Mouse (Mus musculus) MEL (cell line): ENCODE results near the gene Enoph1. TPM values are rescaled to one million over a fixed set of nuclear protein-coding genes. Genes with fewer than 3 reads are reported as not detected.

Experiments
- DNase-seq: peaks from one replicate; pipeline ENCODE4 v3.0.0; 2011; ENCODE audit warnings: low read depth, low spot score
- H3K27ac ChIP-seq: 2 replicates; pipeline ENCODE4 v1.5.1; 2012; ENCODE audit warnings: low read depth, mild to moderate bottlenecking, control low read depth, low read length, moderate library complexity; ENCODE audit not compliant: control insufficient read depth
- H3K27me3 ChIP-seq, 2 experiments: fragments of 150-350 bp in 1 of 2; sonication (generic) in 1 of 2; 2 replicates each; pipeline ENCODE4 v1.6.1; 2012; ENCODE audit warnings: low read length in 2 of 2, mild to moderate bottlenecking in 2 of 2, improper control_type of control experiment in 1 of 2, moderate library complexity in 1 of 2; ENCODE audit not compliant: insufficient read depth in 2 of 2, control insufficient read depth in 1 of 2
- H3K36me3 ChIP-seq, 2 experiments: 2 replicates each; pipeline ENCODE4 v1.6.1; 2012 to 2014; ENCODE audit warnings: low read length in 2 of 2, improper control_type of control experiment in 1 of 2, inconsistent platforms in 1 of 2, mild to moderate bottlenecking in 1 of 2; ENCODE audit not compliant: insufficient read depth in 2 of 2, control insufficient read depth in 1 of 2
- H3K4me1 ChIP-seq, 2 experiments: fragments of 150-350 bp in 1 of 2; sonication (generic) in 1 of 2; 2 replicates each; pipeline ENCODE4 v1.6.1; 2012; ENCODE audit warnings: low read length in 2 of 2, improper control_type of control experiment in 1 of 2, mild to moderate bottlenecking in 1 of 2; ENCODE audit not compliant: insufficient read depth in 2 of 2, control insufficient read depth in 1 of 2
- H3K4me3 ChIP-seq, 2 experiments: fragments of 150-350 bp in 1 of 2; sonication (generic) in 1 of 2; 2 replicates each; pipeline ENCODE4 v1.5.1; 2012; ENCODE audit warnings: low read depth in 2 of 2, low read length in 2 of 2, mild to moderate bottlenecking in 2 of 2, moderate library complexity in 2 of 2, control low read depth in 1 of 2, improper control_type of control experiment in 1 of 2; ENCODE audit not compliant: control insufficient read depth in 1 of 2, insufficient read depth in 1 of 2
- H3K79me2 ChIP-seq: 2 replicates; pipeline ENCODE4 v1.6.1; 2012; ENCODE audit warnings: mild to moderate bottlenecking, low read length, moderate library complexity; ENCODE audit not compliant: control insufficient read depth, poor library complexity, insufficient read depth
- H3K9ac ChIP-seq: 2 replicates; pipeline ENCODE4 v1.6.1; 2012; ENCODE audit warnings: low read depth, mild to moderate bottlenecking, control low read depth, low read length, moderate library complexity; ENCODE audit not compliant: control insufficient read depth, poor library complexity, severe bottlenecking
- H3K9me3 ChIP-seq: fragments of 150-350 bp; sonication (generic); replicated peaks from 2 replicates; pipeline ENCODE4 v1.6.1; 2012; ENCODE audit warnings: mild to moderate bottlenecking, low read length, improper control_type of control experiment, moderate library complexity; ENCODE audit not compliant: insufficient read depth
- CTCF ChIP-seq, 3 experiments: IDR thresholded peaks in 2 of 3; conservative IDR thresholded peaks in 1 of 3; 2 replicates each; pipeline ENCODE4 v1.5.1; 2011 to 2012; ENCODE audit warnings: low read length in 3 of 3, low read depth in 2 of 3, mild to moderate bottlenecking in 2 of 3, improper control_type of control experiment in 1 of 3, inconsistent platforms in 1 of 3, mixed read lengths in 1 of 3, moderate library complexity in 1 of 3; ENCODE audit not compliant: control insufficient read depth in 1 of 3, insufficient read depth in 1 of 3, poor library complexity in 1 of 3, severe bottlenecking in 1 of 3
- E2F4 ChIP-seq: IDR thresholded peaks from 2 replicates; pipeline ENCODE4 v1.6.1; 2011; ENCODE audit warnings: low read depth, low read length, improper control_type of control experiment, borderline replicate concordance
- ELF1 ChIP-seq: IDR thresholded peaks from 2 replicates; pipeline ENCODE4 v1.6.1; 2014; ENCODE audit warnings: low read depth, mild to moderate bottlenecking, inconsistent platforms, low read length, improper control_type of control experiment, moderate library complexity
- EP300 ChIP-seq, 2 experiments: IDR thresholded peaks; 2 replicates each; pipeline ENCODE4 v1.6.1; 2011; ENCODE audit warnings: improper control_type of control experiment in 2 of 2, low read length in 2 of 2, low read depth in 1 of 2, mild to moderate bottlenecking in 1 of 2
- HCFC1 ChIP-seq: IDR thresholded peaks from 2 replicates; pipeline ENCODE4 v1.6.1; 2012; ENCODE audit warnings: low read depth, mild to moderate bottlenecking, inconsistent platforms, low read length, improper control_type of control experiment, moderate library complexity
- JUND ChIP-seq: IDR thresholded peaks from 2 replicates; pipeline ENCODE4 v1.6.1; 2011; ENCODE audit warnings: low read depth, mild to moderate bottlenecking, improper control_type of control experiment, low read length
- MAX ChIP-seq: IDR thresholded peaks from 2 replicates; pipeline ENCODE4 v1.6.1; 2011; ENCODE audit warnings: low read length, improper control_type of control experiment
- MEF2A ChIP-seq: IDR thresholded peaks from 2 replicates; pipeline ENCODE4 v1.6.1; 2014; ENCODE audit warnings: low read depth, mild to moderate bottlenecking, inconsistent platforms, low read length, improper control_type of control experiment; ENCODE audit not compliant: poor library complexity, insufficient replicate concordance, severe bottlenecking; ENCODE audit errors: extremely low read depth
- MXI1 ChIP-seq: IDR thresholded peaks from 2 replicates; pipeline ENCODE4 v1.6.1; 2011; ENCODE audit warnings: mild to moderate bottlenecking, low read depth, low read length, improper control_type of control experiment
- MYB ChIP-seq: IDR thresholded peaks from 2 replicates; pipeline ENCODE4 v1.6.1; 2011; ENCODE audit warnings: mild to moderate bottlenecking, low read depth, low read length, improper control_type of control experiment
- NELFE ChIP-seq: IDR thresholded peaks from 2 replicates; pipeline ENCODE4 v1.6.1; 2011; ENCODE audit warnings: low read depth, low read length, improper control_type of control experiment
- POLR2AphosphoS2 ChIP-seq: IDR thresholded peaks from 2 replicates; pipeline ENCODE4 v1.6.1; 2011; ENCODE audit warnings: low read length, improper control_type of control experiment
- POLR2AphosphoS5 ChIP-seq: IDR thresholded peaks from 2 replicates; pipeline ENCODE4 v1.6.1; 2012; ENCODE audit warnings: low read depth, borderline replicate concordance, mild to moderate bottlenecking, inconsistent platforms, low read length, moderate library complexity, mixed read lengths
- RAD21 ChIP-seq: IDR thresholded peaks from 2 replicates; pipeline ENCODE4 v1.6.1; 2011; ENCODE audit warnings: mild to moderate bottlenecking, low read depth, low read length, improper control_type of control experiment
- RCOR1 ChIP-seq: IDR thresholded peaks from 2 replicates; pipeline ENCODE4 v1.6.1; 2012; ENCODE audit warnings: low read depth, mild to moderate bottlenecking, inconsistent platforms, low read length, improper control_type of control experiment
- TCF12 ChIP-seq: IDR thresholded peaks from 2 replicates; pipeline ENCODE4 v1.6.1; 2014; ENCODE audit warnings: low read depth, mild to moderate bottlenecking, inconsistent platforms, low read length, improper control_type of control experiment, moderate library complexity
- UBTF ChIP-seq: IDR thresholded peaks from 2 replicates; pipeline ENCODE4 v1.6.1; 2012; ENCODE audit warnings: low read depth, mild to moderate bottlenecking, inconsistent platforms, low read length, improper control_type of control experiment, moderate library complexity, borderline replicate concordance; ENCODE audit not compliant: insufficient read depth
- USF2 ChIP-seq, 2 experiments: IDR thresholded peaks; 2 replicates each; pipeline ENCODE4 v1.6.1; 2011 to 2012; ENCODE audit warnings: improper control_type of control experiment in 2 of 2, low read length in 2 of 2, borderline replicate concordance in 1 of 2, inconsistent platforms in 1 of 2, low read depth in 1 of 2, mild to moderate bottlenecking in 1 of 2; ENCODE audit not compliant: insufficient read depth in 1 of 2
- ZKSCAN1 ChIP-seq: IDR thresholded peaks from 2 replicates; pipeline ENCODE4 v1.6.1; 2012; ENCODE audit warnings: low read depth, mild to moderate bottlenecking, inconsistent platforms, low read length, improper control_type of control experiment, moderate library complexity
- ZNF384 ChIP-seq: IDR thresholded peaks from 2 replicates; pipeline ENCODE4 v1.6.1; 2012; ENCODE audit warnings: low read depth, mild to moderate bottlenecking, inconsistent platforms, low read length, improper control_type of control experiment
- polyA plus RNA-seq, 2 experiments: library from polyadenylated mRNA; stranded (reverse) in 1 of 2; unstranded in 1 of 2; fragments of >175 nt in 1 of 2; fragments of >200 nt in 1 of 2; gene quantifications; 2 replicates each; pipeline versions ENCODE4 v1.2.1 to v1.2.4; 2012; ENCODE audit warnings: low replicate concordance in 2 of 2, low read depth in 1 of 2; ENCODE audit not compliant: insufficient read length in 2 of 2, insufficient read depth in 1 of 2, missing spikeins in 1 of 2
- total RNA-seq: library from RNA; depleted of rRNA; stranded (reverse); fragments of 300-350 nt; gene quantifications from 2 replicates; pipeline ENCODE4 v1.2.3, GENCODE M21; 2012; rRNA removed

Enoph1 gene
- total and polyA plus RNA-seq, 3 experiments = 83.3 to 89.0 TPM; not detected in 1

DNA sequence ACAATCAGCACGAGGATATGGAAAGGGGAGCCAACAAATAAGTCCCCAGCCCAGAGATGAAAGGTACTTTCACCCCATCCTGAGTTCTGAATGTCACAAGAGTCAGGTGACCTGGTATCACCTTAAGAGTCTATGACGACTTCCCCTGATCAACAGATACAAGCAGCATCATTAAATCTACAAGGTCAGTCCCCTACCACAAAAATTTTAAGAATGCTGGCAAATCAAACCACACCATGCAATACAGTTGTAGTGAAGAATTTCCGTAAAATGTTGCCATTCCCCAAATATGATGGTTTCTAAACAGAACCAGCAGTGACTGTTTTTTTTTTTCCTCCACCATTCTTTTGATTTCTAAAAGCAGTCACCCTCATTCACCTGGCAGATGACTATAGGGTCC lies 70.8 kb downstream of the Enoph1 start:
- DNase-seq = no peak
- no peaks in the 10 kb centered on the region for H3K4me1 ChIP-seq
- no peak overlapping the region for H3K4me3 ChIP-seq
- H3K27ac ChIP-seq = no peak overlapping the region
- TF ChIP-seq MAX (no peak), JUND (no peak), NELFE (no peak), MEF2A (no peak), ELF1 (no peak), HCFC1 (no peak), ZKSCAN1 (no peak), USF2 (IDR thresholded peaks at IDR 0.05; ENCODE audit: borderline replicate concordance in 1 of 2, insufficient read depth in 1 of 2, low read depth in 1 of 2, low read length in 2 of 2) (no peak), POLR2AphosphoS2 (no peak), CTCF (IDR thresholded peaks at IDR 0.05 in 2 of 3, conservative IDR thresholded peaks at IDR 0.05 in 1 of 3; ENCODE audit: control insufficient read depth in 1 of 3, insufficient read depth in 1 of 3, low read depth in 2 of 3, low read length in 3 of 3, poor library complexity in 1 of 3, severe bottlenecking in 1 of 3) (no peak), RAD21 (no peak), MYB (no peak), TCF12 (no peak), POLR2AphosphoS5 (no peak), ZNF384 (no peak), MXI1 (no peak), E2F4 (no peak), EP300 (IDR thresholded peaks at IDR 0.05; ENCODE audit: low read depth in 1 of 2, low read length in 2 of 2) (no peak)
- no peaks in the 10 kb centered on the region for H3K9me3 ChIP-seq
- H3K9ac ChIP-seq = no peak overlapping the region
- no peaks in the 10 kb centered on the region for H3K79me2 ChIP-seq
- no peaks in the 10 kb centered on the region for H3K36me3 ChIP-seq
- no peaks in the 10 kb centered on the region for H3K27me3 ChIP-seq

DNA sequence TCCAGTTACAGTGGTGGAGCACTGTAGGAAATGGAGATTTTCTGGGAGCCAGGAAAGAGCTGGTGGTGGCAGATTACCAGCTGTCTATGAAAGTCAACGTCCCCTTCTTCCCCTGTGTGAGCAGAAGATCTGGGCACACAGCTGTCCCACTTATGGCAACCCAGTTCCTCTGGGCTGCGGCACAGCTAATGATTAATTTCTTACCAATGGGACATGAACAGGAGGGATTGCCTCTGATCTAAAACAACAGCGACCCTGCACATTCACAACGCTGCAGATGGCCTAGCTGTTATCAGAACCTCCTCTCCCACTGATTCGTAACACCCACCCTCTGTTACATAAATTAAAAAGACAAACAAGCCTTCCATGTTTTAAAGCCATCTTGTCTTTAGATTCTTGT lies 73.6 kb downstream of the Enoph1 start:
- Histone ChIP-seq H3K9me3 (no peaks in the 10 kb centered on the region), H3K4me1 (no peaks in the 10 kb centered on the region), H3K27ac (no peak overlapping the region), H3K27me3 (no peaks in the 10 kb centered on the region), H3K4me3 (no peak overlapping the region), H3K9ac (no peak overlapping the region), H3K79me2 (no peaks in the 10 kb centered on the region)
- DNase-seq = no peak
- TF ChIP-seq RCOR1 (no peak), MYB (no peak), EP300 (IDR thresholded peaks at IDR 0.05; ENCODE audit: low read depth in 1 of 2, low read length in 2 of 2) (no peak), HCFC1 (no peak), UBTF (no peak), MAX (no peak), NELFE (no peak)
- TF ChIP-seq, all 39 proteins: peak for 0
- H3K36me3 ChIP-seq = no peaks in the 10 kb centered on the region

Other genes with a start within 250 kb of the Enoph1 start
- not detected in 2 replicates for gene Vamp9, start 133.7 kb upstream of the Enoph1 start, total RNA-seq
- gene Vamp9, start 133.7 kb upstream of the Enoph1 start, polyA plus RNA-seq = not detected
- gene Hnrnpd, start 61.0 kb upstream of the Enoph1 start, total RNA-seq = 55.4 and 70.6 TPM in 2 replicates
- 100 to 1,000 TPM in 1 of 2 experiments, not detected in 1; 796 TPM for gene Hnrnpd, start 61.0 kb upstream of the Enoph1 start, polyA plus RNA-seq
- 1.0 and 1.1 TPM in 2 replicates for gene 4930524J08Rik, start 60.9 kb upstream of the Enoph1 start, total RNA-seq
- 1 to 10 TPM in 1 of 2 experiments, not detected in 1; 6.7 TPM for gene 4930524J08Rik, start 60.9 kb upstream of the Enoph1 start, polyA plus RNA-seq
- 140 and 153 TPM in 2 replicates for gene Hnrnpdl, start 321 bp upstream of the Enoph1 start, total RNA-seq
- 100 to 1,000 TPM in 1 of 2 experiments, not detected in 1; 239 TPM for gene Hnrnpdl, start 321 bp upstream of the Enoph1 start, polyA plus RNA-seq
- gene Tmem150c, start 119.8 kb downstream of the Enoph1 start, total RNA-seq = 0.04 TPM in 1 of 2 replicates, not detected in the other
- under 1 TPM in 1 of 2 experiments, not detected in 1; 0.06 TPM for gene Tmem150c, start 119.8 kb downstream of the Enoph1 start, polyA plus RNA-seq